Mouse (Mus musculus): Measurements from ENCODE around the gene Iqcg. TPM values are rescaled to one million over a fixed set of nuclear protein-coding genes. Genes with fewer than 3 reads are reported as not detected.

Gene Iqcg
- polyA plus RNA-seq (2015; fragmentation: Nextera tagmentation; extraction: Ambion mirVana): 2.1 and 4.0 TPM in 2 replicates

DNA sequence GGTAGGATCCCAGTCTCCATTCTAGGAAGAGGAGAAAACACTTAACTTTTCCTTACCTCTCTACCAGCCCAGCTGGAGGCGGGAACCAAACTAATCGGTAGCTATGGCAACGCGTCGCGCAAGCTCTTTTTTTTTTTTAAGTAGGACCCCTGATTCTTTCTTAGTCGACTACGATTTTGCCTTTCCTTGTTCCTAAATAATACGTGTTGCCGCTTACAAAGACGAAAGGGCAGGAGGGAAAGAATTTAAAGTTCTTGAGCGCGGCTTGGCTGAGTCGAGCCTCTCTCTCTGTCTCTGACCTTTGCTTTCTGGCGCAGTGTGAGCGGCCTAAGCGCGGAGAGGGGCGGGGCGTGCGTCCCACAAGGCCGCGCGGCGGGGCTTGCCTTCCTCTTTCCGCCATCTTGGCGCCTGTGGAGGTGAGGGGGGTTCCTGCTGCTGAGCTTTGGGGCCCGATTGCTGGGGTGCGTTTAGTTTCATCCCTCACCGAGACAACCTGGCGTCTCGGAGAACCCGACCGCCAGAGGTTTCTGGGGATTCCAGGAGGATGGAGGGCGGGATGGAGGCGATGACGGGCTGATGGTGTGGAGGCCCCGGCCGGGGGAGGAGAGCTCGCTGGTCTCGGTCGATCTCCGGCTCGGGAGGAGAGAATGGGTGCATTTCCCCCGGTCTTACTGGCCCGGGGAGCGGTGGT is at the start of gene Iqcg, which contains the start of gene Rpl35a:
TSS of gene Iqcg (minus strand) at position 124 of the 691 bp plus-strand sequence.
TSS of gene Rpl35a (plus strand) at position 359 of the 691 bp plus-strand sequence.
- peak within 1 kb of the TSS; percentile 96 for H3K9ac ChIP-seq
- no peaks in the 10 kb centered on the region for H3K9me3 ChIP-seq
- H3K4me2 ChIP-seq: peak within 1 kb of the TSS; percentile 72
- H3K4me3 ChIP-seq: peak within 1 kb of the TSS; percentile 72
- H3K27me3 ChIP-seq: no peaks in the 10 kb centered on the region
- peaks cover 24% of the 10 kb centered on the region for H3K4me1 ChIP-seq
- peaks cover 31% of the 10 kb centered on the region for H3K36me3 ChIP-seq
- WGBS: under 1% methylated on average over 47 of the region's 47 CpGs
- peak within 1 kb of the TSS; percentile 94 for H3K27ac ChIP-seq
- peak; percentile 66 for ATAC-seq (ENCODE audit: insufficient number of reproducible peaks, insufficient read depth, low FRiP score, low TSS enrichment, low read depth)

DNA sequence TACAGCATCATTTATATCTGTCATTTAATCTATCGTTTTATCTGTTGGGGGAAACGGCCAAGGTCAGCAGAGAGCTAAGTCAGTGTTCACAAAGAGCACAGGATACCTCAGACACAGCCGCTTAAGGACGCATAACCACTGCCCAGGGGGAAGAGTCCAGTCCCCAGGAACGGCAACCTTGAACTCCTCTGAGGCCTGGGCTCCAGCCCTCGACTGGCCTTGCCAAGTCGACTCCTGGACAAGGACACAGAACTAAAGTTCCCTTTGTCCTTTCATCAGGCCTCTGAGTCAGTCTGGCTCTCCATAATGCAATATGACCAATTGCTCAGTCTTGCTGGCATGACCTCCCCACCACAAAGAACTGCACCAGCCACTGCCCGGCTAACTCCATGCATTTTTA is 29.6 kb upstream of the Iqcg start:
- H3K27ac ChIP-seq: no peak overlapping the region
- no peak for ATAC-seq (ENCODE audit: insufficient number of reproducible peaks, insufficient read depth, low FRiP score, low TSS enrichment, low read depth)
- no peaks in the 10 kb centered on the region for H3K4me1 ChIP-seq
- 84% methylated on average over 8 of the region's 8 CpGs for WGBS
- no peak overlapping the region for H3K9ac ChIP-seq
- H3K9me3 ChIP-seq: no peaks in the 10 kb centered on the region
- no peak overlapping the region for H3K4me2 ChIP-seq
- H3K27me3 ChIP-seq: no peaks in the 10 kb centered on the region
- peaks cover 15% of the 10 kb centered on the region for H3K36me3 ChIP-seq
- no peak overlapping the region for H3K4me3 ChIP-seq

DNA sequence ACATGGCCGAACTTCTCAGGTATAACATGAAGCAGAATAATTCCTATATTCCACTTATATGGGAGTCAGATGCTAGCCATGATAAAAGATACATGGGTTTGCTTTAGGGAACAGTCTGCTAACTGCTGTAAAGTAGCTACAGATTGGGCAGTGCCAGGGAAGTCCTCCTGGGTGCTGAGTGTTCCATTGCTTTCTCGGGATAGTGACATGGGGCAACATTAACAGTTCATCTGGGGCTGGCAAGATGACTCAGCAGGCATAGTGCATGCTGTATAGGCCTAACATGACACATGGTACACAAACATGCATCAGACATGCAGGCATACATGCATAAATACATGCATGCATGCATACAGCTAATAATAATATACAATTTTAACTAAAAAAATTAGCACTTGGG is 28.0 kb upstream of the Iqcg start:
- Histone ChIP-seq H3K4me3 (no peak overlapping the region), H3K36me3 (peaks cover 12% of the 10 kb centered on the region), H3K4me1 (no peaks in the 10 kb centered on the region), H3K27me3 (no peaks in the 10 kb centered on the region), H3K27ac (no peak overlapping the region), H3K4me2 (no peak overlapping the region), H3K9me3 (no peaks in the 10 kb centered on the region), H3K9ac (no peak overlapping the region)
- ATAC-seq (ENCODE audit: insufficient number of reproducible peaks, insufficient read depth, low FRiP score, low TSS enrichment, low read depth): no peak
- 90% methylated on average over 2 of the region's 2 CpGs for WGBS

DNA sequence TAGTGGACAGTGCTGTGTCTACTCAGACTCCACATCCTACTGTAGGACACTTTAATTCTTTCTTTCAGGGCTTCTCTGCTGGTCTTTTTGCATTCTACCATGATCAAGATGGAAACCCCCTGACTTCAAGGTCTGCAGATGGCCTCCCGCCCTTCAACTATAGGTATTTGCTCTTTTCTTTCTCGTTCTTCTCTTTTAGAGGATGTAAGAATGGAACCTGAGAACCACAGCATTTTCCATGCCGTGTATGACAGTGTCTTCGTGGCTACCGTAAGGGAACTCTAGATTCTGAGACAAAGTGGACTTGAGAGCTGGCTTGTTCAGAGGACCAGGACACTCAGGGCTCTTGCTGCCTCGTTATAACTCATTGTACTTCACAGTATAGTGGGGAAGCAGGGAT is 26.9 kb upstream of the Iqcg start:
- no peak for ATAC-seq (ENCODE audit: insufficient number of reproducible peaks, insufficient read depth, low FRiP score, low TSS enrichment, low read depth)
- peaks cover 12% of the 10 kb centered on the region for H3K36me3 ChIP-seq
- H3K4me2 ChIP-seq: no peak overlapping the region
- H3K4me1 ChIP-seq: no peaks in the 10 kb centered on the region
- H3K27me3 ChIP-seq: no peaks in the 10 kb centered on the region
- H3K27ac ChIP-seq: no peak overlapping the region
- no peak overlapping the region for H3K4me3 ChIP-seq
- no peak overlapping the region for H3K9ac ChIP-seq
- no peaks in the 10 kb centered on the region for H3K9me3 ChIP-seq
- 87% methylated on average over 6 of the region's 6 CpGs for WGBS

DNA sequence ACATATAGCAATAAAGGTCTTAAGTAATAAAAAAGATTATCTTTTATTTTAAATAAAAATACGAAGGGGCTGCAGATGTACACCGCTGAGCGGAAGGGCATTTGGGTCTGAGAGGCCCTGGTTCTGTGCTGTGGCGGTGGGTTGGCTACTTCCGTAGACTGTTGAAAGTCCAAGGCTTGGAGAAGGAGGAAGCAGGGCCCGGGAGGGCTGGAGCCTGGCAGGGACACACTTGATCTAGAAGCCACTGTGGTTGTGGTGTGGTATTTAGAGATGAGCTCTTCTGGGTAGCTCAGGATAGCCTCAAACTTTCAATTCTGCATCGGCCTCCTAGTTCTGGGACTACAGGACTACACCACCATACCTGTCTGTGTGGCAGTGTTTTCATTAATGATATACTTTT is 24.0 kb upstream of the Iqcg start:
- no peak for ATAC-seq (ENCODE audit: insufficient number of reproducible peaks, insufficient read depth, low FRiP score, low TSS enrichment, low read depth)
- H3K4me3 ChIP-seq: no peak overlapping the region
- H3K9ac ChIP-seq: no peak overlapping the region
- H3K4me1 ChIP-seq: no peaks in the 10 kb centered on the region
- H3K36me3 ChIP-seq: peaks cover 12% of the 10 kb centered on the region
- H3K27me3 ChIP-seq: no peaks in the 10 kb centered on the region
- no peak overlapping the region for H3K4me2 ChIP-seq
- H3K27ac ChIP-seq: no peak overlapping the region
- 95% methylated on average over 7 of the region's 7 CpGs for WGBS
- no peaks in the 10 kb centered on the region for H3K9me3 ChIP-seq

DNA sequence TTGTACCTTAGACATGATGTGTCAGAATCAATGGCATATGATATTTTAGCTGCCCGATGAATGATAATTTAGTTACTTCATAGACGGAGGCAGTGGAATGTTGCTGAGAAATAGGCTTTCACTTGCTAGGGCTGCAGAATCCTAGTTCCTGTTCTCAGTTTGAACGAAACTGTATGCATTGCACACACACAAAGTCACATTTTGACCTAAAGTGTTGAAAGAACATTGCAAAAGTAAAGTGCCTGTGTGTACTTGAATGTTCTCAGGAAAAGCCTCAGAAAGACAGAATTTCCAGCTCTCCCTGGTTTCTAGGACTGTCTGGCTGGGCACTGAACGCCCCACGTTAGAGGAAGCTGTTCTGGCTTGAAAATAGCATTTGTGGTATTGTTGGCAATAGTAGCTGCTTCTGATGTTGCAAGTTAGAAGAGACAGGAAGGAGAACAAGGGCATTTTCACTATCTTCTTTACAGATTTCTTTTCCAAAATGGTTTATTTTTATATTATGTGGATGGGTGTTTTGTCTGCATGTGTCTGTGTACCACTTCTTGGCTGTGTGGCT is 21.1 kb upstream of the Iqcg start:
- peaks cover 5% of the 10 kb centered on the region; the same call in 1 of the 2 replicates for H3K4me1 ChIP-seq
- 87% methylated on average over 5 of the region's 5 CpGs for WGBS
- no peak overlapping the region for H3K9ac ChIP-seq
- H3K27ac ChIP-seq: no peak overlapping the region
- H3K4me2 ChIP-seq: no peak overlapping the region
- peaks cover 4% of the 10 kb centered on the region for H3K36me3 ChIP-seq
- no peaks in the 10 kb centered on the region for H3K27me3 ChIP-seq
- H3K4me3 ChIP-seq: no peak overlapping the region
- no peaks in the 10 kb centered on the region for H3K9me3 ChIP-seq
- ATAC-seq (ENCODE audit: insufficient number of reproducible peaks, insufficient read depth, low FRiP score, low TSS enrichment, low read depth): no peak

DNA sequence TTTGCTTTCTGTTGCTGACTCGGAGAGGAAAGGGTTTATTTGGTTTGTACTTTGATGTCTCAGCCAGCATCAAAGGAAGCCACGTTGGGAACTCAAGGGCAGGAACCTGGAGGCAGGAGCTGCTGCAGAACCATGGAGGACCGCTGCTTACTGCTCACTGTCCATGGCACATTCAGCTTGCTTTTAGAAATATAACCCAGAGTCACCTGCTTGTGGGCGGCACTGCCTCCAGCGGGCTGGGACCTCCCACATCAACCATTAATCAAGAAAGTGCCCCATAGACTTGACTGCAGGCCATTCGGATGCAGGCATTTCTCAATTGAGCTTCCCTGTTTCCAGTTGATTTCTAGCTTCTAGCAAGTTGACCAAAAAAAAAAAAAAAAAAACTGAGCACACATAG is 20.1 kb upstream of the Iqcg start:
- H3K27me3 ChIP-seq: no peaks in the 10 kb centered on the region
- H3K4me2 ChIP-seq: no peak overlapping the region
- H3K36me3 ChIP-seq: peaks cover under 1% of the 10 kb centered on the region; the same call in 1 of the 2 replicates
- WGBS: 70% methylated on average over 6 of the region's 6 CpGs
- no peak for ATAC-seq (ENCODE audit: insufficient number of reproducible peaks, insufficient read depth, low FRiP score, low TSS enrichment, low read depth)
- no peak overlapping the region for H3K27ac ChIP-seq
- H3K4me1 ChIP-seq: peaks cover 5% of the 10 kb centered on the region; the same call in 1 of the 2 replicates
- no peak overlapping the region for H3K9ac ChIP-seq
- no peaks in the 10 kb centered on the region for H3K9me3 ChIP-seq
- H3K4me3 ChIP-seq: no peak overlapping the region

DNA sequence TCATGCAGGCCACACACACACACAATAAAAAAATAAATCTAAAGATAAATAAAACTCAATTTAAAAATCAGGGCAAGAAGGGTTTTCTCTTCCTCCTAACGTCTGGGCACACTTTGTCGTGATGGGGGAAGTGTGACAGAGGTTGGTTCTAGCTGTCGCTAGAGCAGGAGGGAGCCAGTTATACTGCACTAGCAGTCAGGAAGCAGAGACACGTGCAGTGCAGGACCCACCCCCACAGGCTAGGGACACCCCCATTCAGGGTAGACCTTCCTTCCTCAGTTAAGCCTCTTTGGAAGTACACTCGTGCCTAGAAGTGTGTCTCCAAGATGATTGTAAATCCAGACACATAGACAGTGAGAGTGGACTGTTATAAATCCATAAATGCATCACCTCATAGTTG is 18.9 kb upstream of the Iqcg start:
- Histone ChIP-seq H3K9me3 (no peaks in the 10 kb centered on the region), H3K4me2 (no peak overlapping the region), H3K4me3 (no peak overlapping the region), H3K36me3 (peaks cover 1% of the 10 kb centered on the region; the same call in 1 of the 2 replicates), H3K9ac (no peak overlapping the region), H3K27ac (no peak overlapping the region), H3K4me1 (peaks cover 5% of the 10 kb centered on the region; the same call in 1 of the 2 replicates), H3K27me3 (no peaks in the 10 kb centered on the region)
- no peak for ATAC-seq (ENCODE audit: insufficient number of reproducible peaks, insufficient read depth, low FRiP score, low TSS enrichment, low read depth)
- 55% methylated on average over 5 of the region's 5 CpGs for WGBS

DNA sequence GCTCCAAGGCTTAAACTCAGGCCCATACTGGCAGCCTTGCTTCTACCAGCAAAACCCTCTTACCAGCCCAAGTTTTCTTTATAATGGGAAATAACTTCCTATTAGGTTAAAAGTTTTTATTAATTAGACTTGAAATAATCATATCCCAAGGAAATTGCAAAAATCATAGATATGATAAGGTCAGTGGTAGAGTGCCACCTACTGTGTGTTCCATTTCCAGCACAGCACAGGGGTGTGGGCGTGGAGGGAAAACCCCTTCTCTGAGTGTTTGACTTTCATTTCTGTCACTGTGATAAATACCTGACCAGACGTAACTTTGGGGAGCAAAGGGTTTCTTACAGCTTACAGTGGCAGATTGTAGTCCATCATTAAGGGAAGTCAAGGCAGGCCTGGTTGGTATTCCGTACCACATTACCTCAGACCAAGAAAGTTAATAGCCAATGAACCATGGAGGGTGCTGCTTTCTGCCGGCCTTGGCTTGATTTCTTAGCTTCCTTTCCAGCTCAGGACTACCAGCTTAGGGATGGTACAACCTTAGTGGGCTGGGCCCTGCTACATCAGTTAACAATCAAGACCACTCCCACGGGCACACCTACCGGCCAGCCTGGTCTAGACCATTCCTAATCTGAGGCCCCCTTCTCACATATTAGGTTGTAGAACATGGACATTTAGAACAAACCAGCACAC is 17.0 kb upstream of the Iqcg start:
- no peak overlapping the region for H3K9ac ChIP-seq
- ATAC-seq (ENCODE audit: insufficient number of reproducible peaks, insufficient read depth, low FRiP score, low TSS enrichment, low read depth): no peak
- no peaks in the 10 kb centered on the region for H3K27me3 ChIP-seq
- H3K36me3 ChIP-seq: peaks cover 4% of the 10 kb centered on the region
- WGBS: 83% methylated on average over 6 of the region's 6 CpGs
- peaks cover 5% of the 10 kb centered on the region; the same call in 1 of the 2 replicates for H3K4me1 ChIP-seq
- H3K4me3 ChIP-seq: no peak overlapping the region
- no peak overlapping the region for H3K4me2 ChIP-seq
- no peaks in the 10 kb centered on the region for H3K9me3 ChIP-seq
- H3K27ac ChIP-seq: no peak overlapping the region

DNA sequence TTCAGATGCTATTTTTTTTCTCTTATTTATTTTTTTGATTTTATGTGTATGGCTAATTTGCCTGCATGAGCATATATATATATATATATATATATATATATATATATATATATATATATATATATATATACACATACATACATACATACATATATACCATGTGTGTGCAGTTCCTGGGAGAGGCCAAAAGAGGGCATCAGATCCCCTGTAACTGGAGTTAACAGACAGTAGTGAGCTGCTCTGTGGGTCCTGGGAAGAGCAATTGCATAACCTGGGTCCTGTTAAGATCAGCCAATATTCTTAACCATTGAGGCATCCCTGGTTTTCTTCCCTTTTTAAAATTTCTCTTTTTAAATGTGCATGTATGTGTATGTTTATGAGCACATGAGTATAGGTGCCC is 14.9 kb upstream of the Iqcg start:
- no peak overlapping the region for H3K27ac ChIP-seq
- no peak overlapping the region for H3K4me3 ChIP-seq
- no peak overlapping the region for H3K4me2 ChIP-seq
- peaks cover 7% of the 10 kb centered on the region for H3K36me3 ChIP-seq
- H3K4me1 ChIP-seq: peaks cover 5% of the 10 kb centered on the region; the same call in 1 of the 2 replicates
- no peaks in the 10 kb centered on the region for H3K9me3 ChIP-seq
- no peak overlapping the region for H3K9ac ChIP-seq
- no peaks in the 10 kb centered on the region for H3K27me3 ChIP-seq
- no peak for ATAC-seq (ENCODE audit: insufficient number of reproducible peaks, insufficient read depth, low FRiP score, low TSS enrichment, low read depth)

DNA sequence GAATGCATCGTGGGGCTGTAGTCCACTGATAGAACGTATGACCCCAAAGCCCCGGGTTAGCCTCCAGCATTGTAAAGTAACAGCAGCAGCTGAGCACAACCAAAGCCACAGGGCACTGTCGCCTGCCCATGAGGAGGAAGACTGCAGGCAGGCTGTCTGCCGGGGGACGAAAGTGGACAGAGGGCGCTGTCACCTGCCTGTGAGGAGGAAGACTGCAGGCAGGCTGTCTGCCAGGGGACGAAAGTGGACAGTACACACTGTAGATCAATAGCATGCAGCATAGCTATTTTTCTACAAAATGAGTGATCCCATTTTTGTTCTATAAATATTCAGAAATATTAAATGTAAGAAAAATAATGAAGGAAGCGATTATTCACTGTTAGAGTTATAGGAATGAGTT is 8.6 kb upstream of the Iqcg start:
- Histone ChIP-seq H3K36me3 (peaks cover 16% of the 10 kb centered on the region), H3K27me3 (no peaks in the 10 kb centered on the region), H3K9me3 (no peaks in the 10 kb centered on the region), H3K27ac (no peak overlapping the region), H3K4me3 (no peak overlapping the region), H3K4me2 (no peak overlapping the region), H3K4me1 (peaks cover 16% of the 10 kb centered on the region), H3K9ac (no peak overlapping the region)
- ATAC-seq (ENCODE audit: insufficient number of reproducible peaks, insufficient read depth, low FRiP score, low TSS enrichment, low read depth): no peak
- 75% methylated on average over 9 of the region's 9 CpGs for WGBS

DNA sequence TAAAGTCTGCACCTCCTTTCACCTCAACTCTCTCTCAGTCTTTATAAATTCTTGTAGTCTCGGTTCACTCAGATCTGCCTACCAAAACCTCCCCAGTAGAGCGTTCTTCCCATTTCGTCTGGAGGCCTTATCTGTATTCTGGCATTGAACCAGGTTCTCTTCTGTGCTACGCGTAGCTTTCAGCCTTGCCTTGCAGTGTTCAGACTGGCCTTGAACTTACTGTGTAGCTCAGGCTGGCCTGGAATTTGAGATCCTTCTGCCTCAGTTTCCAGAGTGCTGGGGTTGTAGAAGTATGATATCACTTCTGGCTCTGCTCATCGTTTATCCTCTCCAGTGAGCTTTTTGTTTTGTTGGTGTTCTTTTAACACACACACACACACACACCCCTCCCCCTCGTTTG is 7.2 kb upstream of the Iqcg start:
- Histone ChIP-seq H3K36me3 (peaks cover 29% of the 10 kb centered on the region), H3K27ac (no peak overlapping the region), H3K4me1 (peaks cover 30% of the 10 kb centered on the region), H3K4me3 (peak overlapping the region; percentile 73), H3K9me3 (no peaks in the 10 kb centered on the region), H3K4me2 (peak overlapping the region; percentile 88), H3K9ac (peak overlapping the region; percentile 81), H3K27me3 (no peaks in the 10 kb centered on the region)
- ATAC-seq (ENCODE audit: insufficient number of reproducible peaks, insufficient read depth, low FRiP score, low TSS enrichment, low read depth): no peak
- WGBS: 32% methylated on average over 7 of the region's 7 CpGs

All from embryonic facial prominence, embryonic 13.5 days (tissue).